Mouse (Mus musculus) heart, adult 18-20 months (tissue): ENCODE data around the gene Nxf3. TPM values are rescaled to one million over a fixed set of nuclear protein-coding genes. Genes with fewer than 3 reads are reported as not detected.
A peak's percentile ranks its signal among the peaks of the same experiment; 100 is the strongest.
"Not testable (repeated sequence)": the region's sequence is repeated elsewhere in the genome, so short reads cannot be mapped to it uniquely, and the experiment has no call there.

Source experiments
- DNase-seq, 2 experiments: peaks; one replicate each; pipeline ENCODE4 v3.0.0; 2021 to 2022; ENCODE audit warnings: mixed read lengths in 1 of 2
- long read RNA-seq, 2 experiments: library from polyadenylated mRNA; stranded (forward); transcript quantifications; one replicate each; pipeline ENCODE4 v2.0.0; 2021
- total RNA-seq, 2 experiments: library from RNA; stranded (reverse); gene quantifications; 2 replicates each; pipeline ENCODE4 v1.2.3; 2021

Gene Nxf3
- total RNA-seq: not detected
- long read RNA-seq, experiment 1: 0 reads
- long read RNA-seq, experiment 2: 0 reads

GRCm38 (mm10) chrX:136085155-136085554, at the start of gene Nxf3:
Nxf3 (minus strand) TSS chrX:136085255.
- DNase-seq: no peak

- DNase-seq: peak; percentile 2 to 11
Observed at GRCm38 (mm10) chrX:136127744-136128064, 42.6 kb upstream of the Nxf3 start.

DNA sequence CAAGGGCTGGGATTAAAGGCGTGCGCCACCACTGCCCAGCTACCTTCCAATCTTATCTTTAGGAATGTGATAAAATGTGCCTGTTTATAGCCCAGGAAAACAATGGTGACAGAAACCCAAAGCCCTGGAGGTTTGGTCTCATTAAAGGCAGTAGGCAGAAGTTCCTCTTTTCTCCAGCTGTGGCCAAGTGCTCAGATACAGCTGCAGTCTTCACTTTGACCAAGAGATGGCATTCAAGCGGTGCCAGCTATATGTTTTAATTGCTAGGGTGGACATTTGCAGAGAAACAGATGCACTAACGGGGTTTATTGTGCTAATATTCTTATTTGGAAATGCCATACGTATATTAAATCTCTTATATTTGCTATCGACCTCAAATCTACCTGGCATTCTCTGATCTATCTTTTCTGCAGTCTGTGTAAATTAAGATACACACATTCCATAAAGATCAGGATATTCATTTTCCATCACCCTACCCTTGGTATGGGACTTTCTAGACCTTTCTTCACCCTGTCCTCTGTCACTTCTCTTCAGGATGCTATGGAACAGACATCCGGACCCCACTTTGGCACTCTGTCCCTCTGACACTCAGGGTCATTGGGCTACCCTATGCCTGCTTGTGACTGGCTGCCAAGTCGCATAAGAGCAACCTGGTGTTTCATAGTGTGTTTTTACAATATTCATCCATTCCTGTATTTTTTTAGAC, 42.1 kb upstream of the Nxf3 start:
- DNase-seq: no peak

GRCm38 (mm10) chrX:136115419-136115961, 30.4 kb upstream of the Nxf3 start:
- no peak for DNase-seq

GRCm38 (mm10) chrX:136115015-136115414, 30.0 kb upstream of the Nxf3 start:
- no peak for DNase-seq

DNA sequence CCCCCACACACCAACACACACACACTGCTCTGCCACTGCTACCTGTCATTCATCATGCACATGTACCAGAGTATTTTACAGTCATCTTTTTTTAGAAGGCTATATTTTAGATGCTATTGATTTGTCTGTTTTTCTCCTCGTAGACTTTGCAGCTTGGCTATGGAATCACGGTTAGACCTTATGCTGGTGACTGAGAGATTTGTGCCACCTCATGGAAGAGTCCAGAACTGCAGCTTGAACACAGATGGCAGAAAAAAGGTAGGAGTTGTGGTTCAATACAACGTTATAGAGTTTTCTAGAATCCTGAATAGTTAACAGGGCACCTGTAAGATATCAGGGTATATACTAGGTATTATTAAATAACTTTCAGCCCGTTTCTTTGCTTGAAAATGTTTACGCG, 22.9 kb upstream of the Nxf3 start:
- peak in 1 of 2 experiments; percentile 33 for DNase-seq

GRCm38 (mm10) chrX:136104724-136105088, 19.7 kb upstream of the Nxf3 start:
- no peak for DNase-seq

DNA sequence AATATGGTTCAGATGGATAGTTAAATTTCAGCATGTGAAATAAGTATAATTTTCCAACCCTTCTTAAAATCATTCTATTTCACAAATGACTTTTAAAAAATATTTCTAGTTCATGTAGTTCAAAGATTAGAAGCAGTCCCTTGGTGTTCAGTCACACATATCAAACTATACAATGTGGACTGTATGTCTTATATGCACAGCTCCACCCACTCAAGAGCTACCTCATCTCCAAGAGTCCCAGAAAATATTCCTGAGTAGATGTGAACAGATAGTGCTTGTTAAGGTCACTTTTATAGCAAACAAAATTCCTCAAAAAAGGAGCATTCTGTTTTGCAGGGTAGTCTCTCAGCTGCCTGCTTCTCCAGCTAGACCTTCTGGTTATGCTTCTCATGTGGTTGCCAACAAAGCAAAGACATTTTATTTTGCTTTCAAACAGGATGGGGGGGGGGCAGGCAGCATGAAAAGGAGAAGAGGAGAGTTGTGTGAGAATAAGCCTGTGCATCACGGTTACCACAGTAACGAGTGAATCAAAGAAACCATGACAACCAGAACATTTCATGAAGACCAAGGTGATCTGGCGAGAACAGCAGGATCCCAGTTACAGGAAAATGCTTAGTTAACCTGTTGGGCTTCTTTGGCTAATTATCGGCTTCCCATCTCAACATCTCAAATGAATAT, 19.1 kb upstream of the Nxf3 start:
- no peak for DNase-seq

DNA sequence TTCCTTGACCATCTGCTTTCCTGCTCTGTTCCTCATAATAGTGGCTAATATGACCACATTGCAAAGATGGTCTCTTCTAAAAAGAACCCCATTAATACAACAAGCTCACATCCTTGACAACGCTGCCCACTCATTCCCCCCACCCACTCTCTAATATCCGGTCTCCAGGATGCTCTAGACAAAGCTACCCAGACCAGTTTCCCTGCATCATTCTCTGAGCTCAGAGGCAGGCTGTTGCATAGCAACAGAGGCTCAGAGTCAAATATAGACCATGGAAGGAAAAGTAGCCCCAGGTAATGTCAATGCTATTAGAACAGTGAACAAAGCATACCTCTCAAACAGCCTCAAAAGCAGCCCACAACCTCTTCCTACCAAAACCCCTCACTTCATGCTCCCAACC, 9.4 kb upstream of the Nxf3 start:
- no peak for DNase-seq

DNA sequence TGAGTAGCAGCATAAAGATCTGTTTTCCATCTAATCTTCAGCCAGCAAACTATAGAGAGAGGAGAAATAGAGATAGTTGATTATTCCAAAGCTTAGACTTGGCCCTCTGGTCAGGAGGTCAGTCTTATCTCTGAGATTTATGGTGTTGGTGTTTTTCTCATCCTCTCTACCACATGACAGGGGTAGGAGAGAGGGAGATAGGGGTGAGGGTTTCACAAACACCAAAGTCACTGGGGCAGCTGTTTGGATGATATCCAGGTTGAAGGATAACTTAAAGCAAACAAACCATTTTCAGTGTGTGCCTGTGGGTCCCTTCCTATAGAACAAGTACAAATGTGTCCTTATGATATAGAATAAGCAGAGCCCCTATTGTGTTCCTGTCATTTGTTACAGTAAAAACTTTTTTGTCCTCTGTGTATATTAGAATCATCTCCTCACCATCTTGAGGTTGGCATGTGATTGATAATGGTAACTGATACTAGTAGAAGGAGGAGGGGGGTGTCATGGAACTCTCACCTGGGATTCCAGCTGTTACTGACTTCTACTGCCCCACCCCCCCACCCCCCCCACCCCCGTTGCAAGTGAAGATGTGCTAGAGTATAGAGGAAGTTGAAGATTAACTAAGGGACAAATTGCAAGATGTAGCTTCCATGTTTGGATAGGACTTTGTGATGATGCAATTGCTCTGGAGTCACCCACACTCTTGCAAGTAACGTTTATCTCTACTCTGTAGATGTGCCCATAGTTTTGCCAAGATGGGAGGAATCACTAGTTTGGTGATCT, 7.6 kb upstream of the Nxf3 start:
- no peak for DNase-seq

GRCm38 (mm10) chrX:136068020-136068419, 17.0 kb downstream of the Nxf3 start, which contains the start of gene Bex2:
Bex2 (minus strand) TSS chrX:136068236.
- not testable (repeated sequence) for DNase-seq

GRCm38 (mm10) chrX:136067201-136067991, 17.7 kb downstream of the Nxf3 start:
- not testable (repeated sequence) for DNase-seq

DNA sequence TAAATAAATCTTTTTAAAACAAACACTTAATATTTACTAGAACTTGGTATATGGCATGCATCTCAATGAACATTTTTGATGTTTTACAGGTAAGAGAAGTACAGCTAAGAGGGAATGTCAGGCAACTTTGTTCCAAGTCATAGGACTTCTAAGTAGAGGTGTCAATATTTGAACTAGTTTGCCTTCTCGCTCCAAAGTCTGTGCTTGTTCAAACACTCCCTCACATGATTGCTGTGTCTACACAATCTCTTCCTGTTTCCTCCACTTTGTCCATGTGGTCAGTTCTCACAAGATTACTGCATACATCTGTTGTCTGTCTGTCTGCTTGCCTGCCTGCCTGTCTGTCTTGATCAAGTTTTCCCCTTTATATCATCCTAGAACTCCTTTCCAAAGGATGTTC, 24.4 kb downstream of the Nxf3 start:
- DNase-seq: no peak

DNA sequence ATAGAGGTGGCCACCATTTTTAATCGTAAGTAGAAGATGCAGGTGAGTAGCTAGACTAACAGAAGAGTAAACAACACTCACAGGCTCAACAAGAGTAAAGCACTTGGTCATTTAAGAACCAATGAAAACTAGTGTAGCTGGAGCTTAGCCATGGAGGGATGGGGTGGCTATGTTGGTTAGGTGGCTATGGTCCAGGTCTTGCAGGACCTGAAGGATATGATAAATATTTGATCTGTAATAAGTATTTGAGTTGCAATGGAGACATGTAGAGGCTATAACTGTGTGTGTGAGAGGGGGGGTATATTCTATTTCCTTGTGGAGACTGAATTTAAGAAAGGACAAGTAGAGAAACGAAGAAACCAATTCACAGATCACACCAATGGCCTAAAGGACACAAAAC, 33.8 kb downstream of the Nxf3 start:
- DNase-seq: no peak

GRCm38 (mm10) chrX:136047528-136047927, 37.5 kb downstream of the Nxf3 start:
- DNase-seq: peak; percentile 16 to 56

- no peak for DNase-seq
Observed at GRCm38 (mm10) chrX:136043726-136044125, 41.3 kb downstream of the Nxf3 start.

DNA sequence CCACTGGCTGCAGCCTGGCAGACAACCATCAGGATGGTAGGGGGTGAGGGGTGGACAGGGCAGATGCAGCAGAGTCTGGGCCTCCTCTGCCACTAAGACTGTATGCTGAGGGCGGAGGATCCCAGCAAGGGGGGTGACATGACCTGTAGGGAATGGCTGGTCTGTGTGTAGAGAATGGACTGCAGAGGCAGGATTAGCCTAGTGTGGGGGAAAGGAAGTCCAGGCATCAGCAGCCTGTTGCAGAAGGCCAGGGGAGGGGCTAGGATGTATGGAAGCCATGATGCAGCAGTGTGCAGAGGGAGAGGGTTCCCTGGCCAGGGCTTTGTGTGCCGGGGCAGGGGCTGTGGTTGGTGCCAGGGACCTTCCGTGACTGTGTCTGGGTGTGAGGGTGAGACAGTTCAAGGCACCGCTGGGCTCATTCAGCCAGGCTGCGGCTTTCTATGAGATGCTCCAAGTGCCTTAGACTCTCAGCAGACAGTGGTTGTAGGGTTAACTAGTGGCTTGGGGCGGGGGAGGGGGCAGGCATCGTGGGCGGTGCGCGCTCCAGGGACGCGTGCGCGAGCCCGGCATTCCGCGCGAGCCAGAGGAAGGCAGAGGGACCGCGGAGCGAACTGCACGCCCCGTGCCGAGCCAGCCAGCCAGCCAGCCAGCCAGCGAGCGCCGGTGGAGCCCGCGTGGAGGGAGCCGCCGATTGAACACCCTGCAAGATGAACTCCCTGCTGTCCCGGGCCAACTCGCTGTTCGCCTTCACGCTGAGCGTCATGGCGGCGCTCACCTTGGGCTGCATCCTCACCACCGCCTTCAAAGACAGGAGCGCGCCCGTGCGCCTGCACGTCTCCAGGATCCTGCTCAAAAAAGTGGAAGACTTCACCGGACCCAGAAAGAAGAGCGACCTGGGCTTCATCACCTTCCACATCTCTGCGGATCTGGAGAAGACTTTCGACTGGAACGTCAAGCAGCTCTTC, 52.0 kb downstream of the Nxf3 start, which contains the start of gene Arxes1:
Arxes1 (plus strand) TSS at position 569 of the 965 bp plus-strand sequence.
- DNase-seq: not testable (repeated sequence)

- no peak for DNase-seq
Observed at GRCm38 (mm10) chrX:136030331-136030730, 54.7 kb downstream of the Nxf3 start.
